Mouse (Mus musculus) brown adipose tissue, adult 24 weeks (tissue): Measurements from ENCODE around the gene Lemd1. TPM values are rescaled to one million over a fixed set of nuclear protein-coding genes. Genes with fewer than 3 reads are reported as not detected.

Experiments used
- H3K27ac ChIP-seq: fragments of 200-500 bp; replicated peaks from 2 replicates; pipeline ENCODE4 v1.5.1; 2012; ENCODE audit warnings: low read depth, mild to moderate bottlenecking, low read length
- H3K4me1 ChIP-seq: fragments of 200-500 bp; 2 replicates; pipeline ENCODE4 v1.6.1; 2012; ENCODE audit warnings: low read length, mixed read lengths; ENCODE audit not compliant: control insufficient read depth, insufficient read depth, insufficient read length
- H3K4me3 ChIP-seq: fragments of 200-500 bp; 2 replicates; pipeline ENCODE4 v1.5.1; 2012; ENCODE audit warnings: low read depth, mild to moderate bottlenecking, low read length, moderate library complexity; ENCODE audit not compliant: insufficient read depth
- polyA plus RNA-seq: library from polyadenylated mRNA; stranded (reverse); fragments of >200 nt; gene quantifications from 2 replicates; pipeline ENCODE4 v1.2.4, GENCODE M21; 2012; ENCODE audit not compliant: missing spikeins, insufficient read depth, insufficient read length

Gene Lemd1
- polyA plus RNA-seq, 1 experiment, result not detected

DNA sequence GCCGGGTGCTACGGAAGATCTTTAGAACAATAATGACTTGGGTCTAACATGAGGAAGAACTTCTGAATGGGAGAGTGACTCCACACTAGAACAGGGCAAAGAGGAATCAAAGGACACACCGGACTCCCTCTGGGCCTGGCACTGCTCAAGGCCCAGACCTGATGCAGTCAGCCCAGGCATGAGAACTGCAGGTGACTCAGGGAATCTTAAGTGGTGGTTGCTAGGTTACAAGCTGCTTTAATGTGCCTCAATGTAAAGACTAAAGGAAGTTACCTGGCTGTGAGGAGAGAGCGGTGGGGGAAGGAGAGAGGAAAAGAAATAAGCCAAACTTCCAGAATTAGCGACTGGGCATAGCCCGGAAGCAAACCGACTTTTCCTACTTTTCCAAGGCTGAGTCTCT is 104.3 kb downstream of the Lemd1 start:
- H3K4me1 ChIP-seq, result no peaks in the 10 kb centered on the region
- H3K4me3 ChIP-seq, result no peak overlapping the region
- no peak overlapping the region for H3K27ac ChIP-seq

- H3K4me3 ChIP-seq, result no peak overlapping the region
- no peaks in the 10 kb centered on the region for H3K4me1 ChIP-seq
- H3K27ac ChIP-seq, result no peak overlapping the region
Observed at GRCm38 (mm10) chr1:132296051-132296450, 104.8 kb downstream of the Lemd1 start.

DNA sequence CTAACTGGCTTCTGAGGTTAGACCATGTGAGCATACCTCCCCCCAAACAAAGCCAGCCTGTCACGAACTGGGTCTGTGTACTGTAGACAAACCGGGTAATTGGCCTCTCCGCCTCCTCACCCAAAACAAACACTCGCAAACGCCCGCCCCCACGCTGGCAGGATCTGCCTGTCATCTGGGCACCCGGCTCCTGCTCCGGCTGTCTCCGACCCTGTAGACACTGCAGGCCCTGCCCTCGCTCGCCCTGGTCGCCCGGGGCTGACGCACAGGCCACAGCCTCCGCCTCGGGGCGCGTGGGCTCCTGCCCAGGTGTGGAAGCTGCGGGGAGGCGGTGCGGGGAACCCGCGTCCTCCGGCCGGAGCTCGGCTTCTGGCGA is 107.2 kb downstream of the Lemd1 start, which contains the start of gene Klhdc8a:
Gene Klhdc8a, plus strand, starts transcription at position 202 of the 376 bp plus-strand sequence.
- H3K4me3 ChIP-seq, result peak within 1 kb of the TSS; percentile 58
- no peak within 1 kb of the TSS for H3K27ac ChIP-seq
- H3K4me1 ChIP-seq, result no peaks in the 10 kb centered on the region

DNA sequence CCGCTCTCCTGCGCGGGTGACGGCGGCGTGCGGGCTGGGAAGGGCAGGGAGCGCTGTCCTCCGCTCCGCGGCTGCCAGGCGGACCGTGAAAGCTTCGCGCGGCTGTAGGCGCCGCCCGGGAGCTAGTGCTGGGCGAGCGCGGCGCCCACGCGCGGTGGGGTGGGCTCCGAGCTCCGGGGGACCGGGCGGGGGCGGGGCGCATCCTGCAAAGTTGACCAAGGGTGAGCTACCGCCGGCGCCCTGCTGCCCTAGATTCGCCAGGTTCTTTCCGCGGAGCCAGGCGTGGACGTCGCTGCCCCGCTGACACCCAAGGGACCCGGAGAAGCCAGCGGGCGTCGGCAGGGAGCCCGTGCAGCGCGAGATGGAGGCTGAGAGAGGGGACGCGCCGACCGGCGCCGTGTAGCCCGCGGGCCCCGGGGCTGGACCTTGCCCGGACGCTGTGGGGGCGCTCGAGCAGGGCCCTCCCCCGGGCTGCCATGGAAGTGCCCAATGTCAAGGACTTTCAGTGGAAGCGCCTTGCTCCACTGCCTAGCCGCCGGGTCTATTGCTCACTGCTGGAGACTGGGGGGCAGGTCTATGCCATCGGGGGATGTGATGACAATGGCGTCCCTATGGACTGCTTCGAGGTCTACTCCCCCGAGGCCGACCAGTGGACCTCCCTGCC is 107.7 kb downstream of the Lemd1 start:
- Histone ChIP-seq H3K4me3 (peak overlapping the region; percentile 58), H3K27ac (no peak overlapping the region), H3K4me1 (no peaks in the 10 kb centered on the region)

- Histone ChIP-seq H3K4me1 (no peaks in the 10 kb centered on the region), H3K4me3 (0 out of 2 replicates have a peak overlapping the region, but pooled peaks have one; percentile 58), H3K27ac (no peak overlapping the region)
Observed at GRCm38 (mm10) chr1:132299744-132300143, 108.5 kb downstream of the Lemd1 start.

GRCm38 (mm10) chr1:132301242-132301641 is 110.0 kb downstream of the Lemd1 start:
- H3K4me1 ChIP-seq, result no peaks in the 10 kb centered on the region
- H3K27ac ChIP-seq, result no peak overlapping the region
- no peak overlapping the region for H3K4me3 ChIP-seq

- no peak overlapping the region for H3K4me3 ChIP-seq
- no peaks in the 10 kb centered on the region for H3K4me1 ChIP-seq
- no peak overlapping the region for H3K27ac ChIP-seq
Observed at GRCm38 (mm10) chr1:132302341-132302866, 111.2 kb downstream of the Lemd1 start.

DNA sequence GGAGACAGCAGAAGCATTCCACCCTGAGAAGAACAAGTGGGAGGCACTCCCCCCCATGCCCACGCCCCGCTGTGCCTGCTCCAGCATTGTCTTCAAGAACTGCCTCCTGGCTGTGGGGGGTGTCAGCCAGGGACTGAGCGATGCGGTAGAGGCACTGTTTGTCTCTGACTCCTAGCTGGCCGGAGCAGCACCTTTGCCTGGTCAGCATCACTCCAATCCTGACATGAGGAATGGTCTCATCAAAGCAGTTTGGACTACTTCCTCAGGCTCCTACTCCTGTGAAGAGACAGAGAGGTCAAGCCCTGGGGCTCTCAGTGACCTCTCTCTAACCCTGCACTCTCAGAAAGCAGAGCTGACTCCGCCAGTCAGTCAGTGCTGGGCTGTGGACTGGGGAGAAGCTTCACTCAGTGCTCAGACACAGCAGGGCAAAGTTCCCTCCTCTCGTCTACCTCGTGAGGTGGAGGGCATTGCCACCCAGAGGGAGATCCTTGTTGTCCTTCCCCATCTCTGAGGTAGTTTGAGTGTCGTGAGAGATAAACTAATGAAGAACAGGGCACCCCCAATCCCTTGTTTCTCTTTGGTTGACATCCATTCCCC is 113.5 kb downstream of the Lemd1 start:
- H3K4me1 ChIP-seq, result no peaks in the 10 kb centered on the region
- H3K4me3 ChIP-seq, result no peak overlapping the region
- H3K27ac ChIP-seq, result no peak overlapping the region

- Histone ChIP-seq H3K27ac (no peak overlapping the region), H3K4me3 (no peak overlapping the region), H3K4me1 (no peaks in the 10 kb centered on the region)
Observed at GRCm38 (mm10) chr1:132306160-132306559, 114.9 kb downstream of the Lemd1 start.

GRCm38 (mm10) chr1:132306808-132307207 is 115.6 kb downstream of the Lemd1 start:
- H3K4me1 ChIP-seq, result no peaks in the 10 kb centered on the region
- no peak overlapping the region for H3K4me3 ChIP-seq
- no peak overlapping the region for H3K27ac ChIP-seq

DNA sequence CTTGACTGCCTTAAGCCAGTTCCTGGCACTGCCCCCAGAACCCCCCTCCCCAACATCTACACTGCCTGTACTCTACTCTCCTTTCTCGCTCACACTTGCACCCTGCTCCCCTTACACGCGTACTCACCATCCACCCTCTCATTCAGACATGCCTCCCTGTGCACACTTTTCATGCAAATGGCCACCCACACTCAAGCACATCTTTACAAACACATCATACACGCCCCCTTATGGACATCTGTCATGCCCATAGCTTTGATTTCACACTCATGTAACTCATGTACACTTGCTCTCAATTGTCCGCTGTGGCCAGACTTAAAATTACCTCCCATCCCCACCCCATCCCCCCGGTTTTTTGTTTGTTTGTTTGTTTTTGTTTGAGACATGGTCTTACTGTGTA is 116.7 kb downstream of the Lemd1 start:
- Histone ChIP-seq H3K27ac (no peak overlapping the region), H3K4me1 (no peaks in the 10 kb centered on the region), H3K4me3 (no peak overlapping the region)

- no peak overlapping the region for H3K4me3 ChIP-seq
- H3K27ac ChIP-seq, result no peak overlapping the region
- H3K4me1 ChIP-seq, result no peaks in the 10 kb centered on the region
Observed at GRCm38 (mm10) chr1:132308674-132309073, 117.4 kb downstream of the Lemd1 start.

Other genes with a start within 250 kb of the Lemd1 start
- 0.44 TPM in 1 of 2 replicates, not detected in the other for gene Slc45a3, start 228.5 kb upstream of the Lemd1 start, polyA plus RNA-seq
- gene Elk4, start 183.8 kb upstream of the Lemd1 start, polyA plus RNA-seq, result 38.8 and 47.3 TPM in 2 replicates
- gene Mfsd4a, start 123.4 kb upstream of the Lemd1 start, polyA plus RNA-seq, result 0.44 and 1.8 TPM in 2 replicates
- gene Cdk18, start 51.7 kb upstream of the Lemd1 start, polyA plus RNA-seq, result 1.7 and 2.8 TPM in 2 replicates
- gene AC124108.1, start within 50 bp of the Lemd1 start, polyA plus RNA-seq, result not detected in 2 replicates
- gene Gm10188, start 38.3 kb downstream of the Lemd1 start, polyA plus RNA-seq, result not detected in 2 replicates
- gene Klhdc8a, start 107.2 kb downstream of the Lemd1 start, polyA plus RNA-seq, result not detected in 2 replicates
- gene Nuak2, start 124.7 kb downstream of the Lemd1 start, polyA plus RNA-seq, result 0.50 and 0.87 TPM in 2 replicates
- 2.1 and 2.5 TPM in 2 replicates for gene Tmcc2, start 199.8 kb downstream of the Lemd1 start, polyA plus RNA-seq
- gene Dstyk, start 226.1 kb downstream of the Lemd1 start, polyA plus RNA-seq, result 5.3 and 7.7 TPM in 2 replicates